Mouse (Mus musculus) bone marrow macrophage, adult 2 months (primary cell): ENCODE data around the gene Kcmf1.

Experiments
- CTCF ChIP-seq: IDR thresholded peaks from 2 replicates; pipeline ENCODE4 v1.5.1; 2012; ENCODE audit warnings: low read depth, mild to moderate bottlenecking, low read length, moderate library complexity
- POLR2A ChIP-seq: IDR thresholded peaks from 2 replicates; pipeline ENCODE4 v1.6.1; 2012; ENCODE audit warnings: mild to moderate bottlenecking, low read depth, low read length, borderline replicate concordance

- TF ChIP-seq CTCF = no peak
- no peak for TF ChIP-seq POLR2A
Observed at GRCm38 (mm10) chr6:72898244-72899200, 1.3 kb downstream of the Kcmf1 start.
